Mouse (Mus musculus) MEL (cell line): ENCODE data around the gene Gm49403. TPM values are rescaled to one million over a fixed set of nuclear protein-coding genes. Genes with fewer than 3 reads are reported as not detected.

ENCODE experiments used
- DNase-seq: peaks from one replicate; pipeline ENCODE4 v3.0.0; 2011; ENCODE audit warnings: low read depth, low spot score
- H3K27ac ChIP-seq: 2 replicates; pipeline ENCODE4 v1.5.1; 2012; ENCODE audit warnings: low read depth, mild to moderate bottlenecking, control low read depth, low read length, moderate library complexity; ENCODE audit not compliant: control insufficient read depth
- H3K27me3 ChIP-seq, 2 experiments: fragments of 150-350 bp in 1 of 2; sonication (generic) in 1 of 2; 2 replicates each; pipeline ENCODE4 v1.6.1; 2012; ENCODE audit warnings: low read length in 2 of 2, mild to moderate bottlenecking in 2 of 2, improper control_type of control experiment in 1 of 2, moderate library complexity in 1 of 2; ENCODE audit not compliant: insufficient read depth in 2 of 2, control insufficient read depth in 1 of 2
- H3K36me3 ChIP-seq, 2 experiments: 2 replicates each; pipeline ENCODE4 v1.6.1; 2012 to 2014; ENCODE audit warnings: low read length in 2 of 2, improper control_type of control experiment in 1 of 2, inconsistent platforms in 1 of 2, mild to moderate bottlenecking in 1 of 2; ENCODE audit not compliant: insufficient read depth in 2 of 2, control insufficient read depth in 1 of 2
- H3K4me1 ChIP-seq, 2 experiments: fragments of 150-350 bp in 1 of 2; sonication (generic) in 1 of 2; 2 replicates each; pipeline ENCODE4 v1.6.1; 2012; ENCODE audit warnings: low read length in 2 of 2, improper control_type of control experiment in 1 of 2, mild to moderate bottlenecking in 1 of 2; ENCODE audit not compliant: insufficient read depth in 2 of 2, control insufficient read depth in 1 of 2
- H3K4me3 ChIP-seq, 2 experiments: fragments of 150-350 bp in 1 of 2; sonication (generic) in 1 of 2; 2 replicates each; pipeline ENCODE4 v1.5.1; 2012; ENCODE audit warnings: low read depth in 2 of 2, low read length in 2 of 2, mild to moderate bottlenecking in 2 of 2, moderate library complexity in 2 of 2, control low read depth in 1 of 2, improper control_type of control experiment in 1 of 2; ENCODE audit not compliant: control insufficient read depth in 1 of 2, insufficient read depth in 1 of 2
- H3K79me2 ChIP-seq: 2 replicates; pipeline ENCODE4 v1.6.1; 2012; ENCODE audit warnings: mild to moderate bottlenecking, low read length, moderate library complexity; ENCODE audit not compliant: control insufficient read depth, poor library complexity, insufficient read depth
- H3K9ac ChIP-seq: 2 replicates; pipeline ENCODE4 v1.6.1; 2012; ENCODE audit warnings: low read depth, mild to moderate bottlenecking, control low read depth, low read length, moderate library complexity; ENCODE audit not compliant: control insufficient read depth, poor library complexity, severe bottlenecking
- H3K9me3 ChIP-seq: fragments of 150-350 bp; sonication (generic); replicated peaks from 2 replicates; pipeline ENCODE4 v1.6.1; 2012; ENCODE audit warnings: mild to moderate bottlenecking, low read length, improper control_type of control experiment, moderate library complexity; ENCODE audit not compliant: insufficient read depth
- BHLHE40 ChIP-seq: IDR thresholded peaks from 2 replicates; pipeline ENCODE4 v1.6.1; 2012; ENCODE audit warnings: low read depth, mild to moderate bottlenecking, inconsistent platforms, low read length, improper control_type of control experiment, borderline replicate concordance
- CHD2 ChIP-seq: IDR thresholded peaks from 2 replicates; pipeline ENCODE4 v1.6.1; 2011; ENCODE audit warnings: low read length, improper control_type of control experiment
- E2F4 ChIP-seq: IDR thresholded peaks from 2 replicates; pipeline ENCODE4 v1.6.1; 2011; ENCODE audit warnings: low read depth, low read length, improper control_type of control experiment, borderline replicate concordance
- ELF1 ChIP-seq: IDR thresholded peaks from 2 replicates; pipeline ENCODE4 v1.6.1; 2014; ENCODE audit warnings: low read depth, mild to moderate bottlenecking, inconsistent platforms, low read length, improper control_type of control experiment, moderate library complexity
- GABPA ChIP-seq: IDR thresholded peaks from 2 replicates; pipeline ENCODE4 v1.6.1; 2012; ENCODE audit warnings: low read depth, mild to moderate bottlenecking, inconsistent platforms, low read length, improper control_type of control experiment, moderate library complexity
- HCFC1 ChIP-seq: IDR thresholded peaks from 2 replicates; pipeline ENCODE4 v1.6.1; 2012; ENCODE audit warnings: low read depth, mild to moderate bottlenecking, inconsistent platforms, low read length, improper control_type of control experiment, moderate library complexity
- KAT2A ChIP-seq: conservative IDR thresholded peaks from 2 replicates; pipeline ENCODE4 v1.6.1; 2012; ENCODE audit warnings: low read depth, low read length, improper control_type of control experiment, inconsistent platforms
- MAX ChIP-seq: IDR thresholded peaks from 2 replicates; pipeline ENCODE4 v1.6.1; 2011; ENCODE audit warnings: low read length, improper control_type of control experiment
- MYC ChIP-seq: IDR thresholded peaks from 2 replicates; pipeline ENCODE4 v1.6.1; 2011; ENCODE audit warnings: low read depth, mild to moderate bottlenecking, low read length, improper control_type of control experiment, moderate library complexity
- NRF1 ChIP-seq: IDR thresholded peaks from 2 replicates; pipeline ENCODE4 v1.6.1; 2014; ENCODE audit warnings: low read depth, mild to moderate bottlenecking, inconsistent platforms, low read length, improper control_type of control experiment, moderate library complexity; ENCODE audit not compliant: poor library complexity, insufficient read depth, severe bottlenecking
- POLR2A ChIP-seq, 2 experiments: IDR thresholded peaks; 2 replicates each; pipeline ENCODE4 v1.6.1; 2011 to 2012; ENCODE audit warnings: low read length in 2 of 2, mild to moderate bottlenecking in 2 of 2, control low read depth in 1 of 2, improper control_type of control experiment in 1 of 2, low read depth in 1 of 2, moderate library complexity in 1 of 2; ENCODE audit not compliant: control insufficient read depth in 1 of 2, insufficient read depth in 1 of 2, poor library complexity in 1 of 2
- RCOR1 ChIP-seq: IDR thresholded peaks from 2 replicates; pipeline ENCODE4 v1.6.1; 2012; ENCODE audit warnings: low read depth, mild to moderate bottlenecking, inconsistent platforms, low read length, improper control_type of control experiment
- UBTF ChIP-seq: IDR thresholded peaks from 2 replicates; pipeline ENCODE4 v1.6.1; 2012; ENCODE audit warnings: low read depth, mild to moderate bottlenecking, inconsistent platforms, low read length, improper control_type of control experiment, moderate library complexity, borderline replicate concordance; ENCODE audit not compliant: insufficient read depth
- USF2 ChIP-seq, 2 experiments: IDR thresholded peaks; 2 replicates each; pipeline ENCODE4 v1.6.1; 2011 to 2012; ENCODE audit warnings: improper control_type of control experiment in 2 of 2, low read length in 2 of 2, borderline replicate concordance in 1 of 2, inconsistent platforms in 1 of 2, low read depth in 1 of 2, mild to moderate bottlenecking in 1 of 2; ENCODE audit not compliant: insufficient read depth in 1 of 2
- ZNF384 ChIP-seq: IDR thresholded peaks from 2 replicates; pipeline ENCODE4 v1.6.1; 2012; ENCODE audit warnings: low read depth, mild to moderate bottlenecking, inconsistent platforms, low read length, improper control_type of control experiment
- polyA plus RNA-seq, 2 experiments: library from polyadenylated mRNA; stranded (reverse) in 1 of 2; unstranded in 1 of 2; fragments of >175 nt in 1 of 2; fragments of >200 nt in 1 of 2; gene quantifications; 2 replicates each; pipeline versions ENCODE4 v1.2.1 to v1.2.4; 2012; ENCODE audit warnings: low replicate concordance in 2 of 2, low read depth in 1 of 2; ENCODE audit not compliant: insufficient read length in 2 of 2, insufficient read depth in 1 of 2, missing spikeins in 1 of 2
- total RNA-seq: library from RNA; depleted of rRNA; stranded (reverse); fragments of 300-350 nt; gene quantifications from 2 replicates; pipeline ENCODE4 v1.2.3, GENCODE M21; 2012

Gm49403 gene
- total and polyA plus RNA-seq, 3 experiments, result not detected

GRCm38 (mm10) chr19:8927891-8928525 is 44.3 kb downstream of the Gm49403 start (continued):
- TF ChIP-seq ELF1 (peak; percentile 63; the same call in 1 of the 2 replicates), HCFC1 (peak; percentile 65), MYC (peak; percentile 63; the same call in 1 of the 2 replicates)

- Histone ChIP-seq H3K27ac (peak overlapping the region; percentile 61), H3K9me3 (no peaks in the 10 kb centered on the region), H3K4me1 (peaks cover 18 to 37% of the 10 kb centered on the region in 2 experiments), H3K36me3 (peaks cover 0 to 27% of the 10 kb centered on the region in 2 experiments; a peak in 2 of 4 replicates), H3K79me2 (no peaks in the 10 kb centered on the region; the same call in none of the 2 replicates), H3K9ac (no peak overlapping the region), H3K27me3 (no peaks in the 10 kb centered on the region), H3K4me3 (peak overlapping the region; percentile 66 to 79; a peak in 3 of 4 replicates)
- no peak for TF ChIP-seq USF2 (IDR thresholded peaks at IDR 0.05; ENCODE audit: borderline replicate concordance in 1 of 2, insufficient read depth in 1 of 2, low read depth in 1 of 2, low read length in 2 of 2)
- TF ChIP-seq GABPA, result no peak
- no peak for TF ChIP-seq E2F4
- TF ChIP-seq KAT2A, result no peak
- no peak for TF ChIP-seq POLR2A (IDR thresholded peaks at IDR 0.05; ENCODE audit: control insufficient read depth in 1 of 2, insufficient read depth in 1 of 2, low read depth in 1 of 2, low read length in 2 of 2, poor library complexity in 1 of 2)
- TF ChIP-seq MAX, result no peak
- no peak for TF ChIP-seq HCFC1
- no peak for TF ChIP-seq ZNF384
- no peak for TF ChIP-seq NRF1
- TF ChIP-seq CHD2, result no peak
- TF ChIP-seq RCOR1, result no peak
- no peak for TF ChIP-seq BHLHE40
- no peak for TF ChIP-seq UBTF
- no peak for DNase-seq
These were observed 45.0 kb downstream of the Gm49403 start for GRCm38 (mm10) chr19:8928689-8929223.
